Mouse (Mus musculus): ENCODE results near the gene Gm11020.
"Not testable (repeated sequence)": the region's sequence is repeated elsewhere in the genome, so short reads cannot be mapped to it uniquely, and the experiment has no call there.

Gm11020 gene

DNA sequence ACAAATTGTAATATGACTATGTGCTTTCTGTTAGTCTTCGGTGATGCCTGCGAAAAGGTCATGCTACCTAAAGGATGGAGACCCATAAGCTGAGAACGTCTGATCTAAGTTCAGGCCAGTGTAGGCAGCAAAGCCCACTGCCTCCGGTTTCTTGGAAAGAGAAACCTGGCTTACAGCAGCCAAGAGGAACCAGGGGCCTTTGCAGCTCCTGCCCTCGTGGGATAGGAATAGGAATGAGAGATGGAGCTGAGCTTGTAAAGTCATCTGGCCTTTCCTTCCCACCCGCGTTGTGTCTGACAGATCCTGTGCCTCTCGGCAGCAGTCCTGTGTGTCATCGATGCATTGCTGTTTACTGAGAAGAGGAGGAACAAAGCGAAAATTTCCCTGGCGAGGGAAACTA, at the start of gene Gm11020:
Gm11020 (plus strand) TSS at position 301 of the 400 bp plus-strand sequence.
- DNase-seq (ENCODE audit: low read depth, low spot score), result not testable (repeated sequence)

DNA sequence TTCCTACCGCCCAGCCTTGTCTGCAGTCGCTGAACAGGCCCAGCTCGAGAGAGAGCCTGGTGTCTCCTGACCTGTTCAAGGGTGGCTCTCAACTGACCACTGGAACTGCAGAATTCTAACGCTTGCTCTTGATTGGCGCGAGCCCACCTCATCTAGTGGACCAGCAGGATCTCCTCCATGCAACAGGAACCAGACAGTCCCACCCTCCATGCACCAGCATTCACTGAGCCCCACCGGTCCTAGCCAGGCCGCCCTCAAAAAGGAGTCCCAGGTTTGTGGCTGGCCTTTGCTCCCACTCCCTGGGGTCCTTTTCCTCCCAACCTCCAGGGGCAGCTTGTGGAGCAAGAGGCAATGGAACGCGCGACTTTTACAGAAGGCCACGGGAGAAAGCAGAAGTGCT, 28.3 kb upstream of the Gm11020 start, which contains the start of gene Cmtm2a:
Cmtm2a (minus strand) TSS at position 101 of the 400 bp plus-strand sequence.
- not testable (repeated sequence) for DNase-seq (ENCODE audit: low read depth, low spot score)

DNA sequence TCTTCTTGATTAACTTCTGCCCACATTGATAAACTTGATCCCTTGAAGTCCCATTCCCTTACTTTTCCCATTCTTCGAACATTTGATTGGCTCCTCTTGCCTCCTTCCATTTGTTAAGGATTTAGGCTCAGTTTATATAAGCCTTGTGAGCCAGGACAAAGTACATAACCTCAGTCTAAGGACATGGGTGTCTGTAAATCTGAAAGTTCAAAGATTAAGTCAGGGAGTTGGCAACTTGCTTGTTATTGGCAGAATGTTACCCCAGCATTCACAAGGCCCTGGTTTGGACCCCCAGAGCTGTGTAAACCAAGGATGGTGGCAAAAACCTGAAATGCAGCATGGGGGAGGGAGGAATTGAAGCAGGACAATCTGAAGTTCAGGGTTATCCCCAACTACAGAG, 27.0 kb upstream of the Gm11020 start:
- no peak for DNase-seq (ENCODE audit: low read depth, low spot score)

GRCm38 (mm10) chr8:104301577-104301976, 19.8 kb upstream of the Gm11020 start:
- DNase-seq (ENCODE audit: low read depth, low spot score), result not testable (repeated sequence)

DNA sequence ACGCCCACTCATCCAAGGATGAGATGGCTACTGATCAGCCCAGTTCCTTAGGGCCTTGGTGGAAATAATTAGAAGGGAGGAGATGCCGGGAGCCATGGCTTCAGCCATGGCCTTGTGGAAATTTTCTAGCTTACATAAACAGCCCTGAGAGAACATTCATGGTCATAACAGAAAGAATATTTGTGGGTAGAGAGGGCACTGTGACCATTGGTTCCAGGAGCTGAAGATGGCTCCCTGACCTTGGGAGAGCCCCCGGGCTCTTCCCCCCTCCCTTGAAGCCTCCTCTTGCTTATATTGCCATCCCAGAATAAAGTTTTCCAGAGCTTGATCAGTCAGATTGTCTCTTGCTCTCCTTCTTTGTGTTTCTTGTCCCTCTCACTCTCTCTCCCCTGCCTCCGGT, 18.8 kb upstream of the Gm11020 start:
- DNase-seq (ENCODE audit: low read depth, low spot score), result not testable (repeated sequence)

DNA sequence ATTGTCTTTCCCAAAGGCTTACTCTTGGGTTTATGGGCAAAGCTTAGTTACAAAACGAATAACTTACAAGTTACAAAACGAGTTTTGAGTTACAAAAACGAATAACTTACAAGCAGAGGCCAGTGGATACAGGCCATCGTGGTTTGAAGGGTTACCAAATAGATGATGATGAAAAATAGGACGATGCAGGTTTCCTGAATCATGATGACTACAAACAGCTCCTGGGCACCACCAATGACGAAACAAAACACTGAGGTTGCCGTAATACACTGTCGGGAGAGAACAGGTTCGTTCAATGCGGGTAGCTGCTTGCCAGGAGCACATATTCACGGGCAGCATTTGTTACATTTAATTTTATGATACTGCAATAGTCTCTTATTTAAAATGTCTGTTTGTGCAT, 16.4 kb upstream of the Gm11020 start:
- DNase-seq (ENCODE audit: low read depth, low spot score), result no peak

DNA sequence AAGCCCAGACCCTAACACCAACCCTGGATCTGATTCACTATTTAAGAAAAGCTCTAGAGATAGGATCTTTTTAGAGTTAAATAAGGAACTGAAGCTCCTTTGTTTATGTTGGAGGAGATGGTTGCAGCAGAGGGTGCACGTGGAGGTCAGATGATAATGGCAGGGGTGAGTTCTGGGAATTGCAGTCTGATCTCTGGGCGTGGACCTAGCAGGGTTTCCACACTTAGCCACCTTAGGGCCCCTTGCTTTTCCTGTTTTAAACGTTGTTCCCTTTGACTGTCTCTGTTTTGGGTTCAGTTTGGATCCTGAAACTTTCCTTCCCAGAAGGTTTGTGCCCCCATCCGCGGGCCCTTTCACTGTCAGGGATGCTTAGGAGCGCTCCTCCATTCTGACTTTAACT, 13.0 kb upstream of the Gm11020 start:
- DNase-seq (ENCODE audit: low read depth, low spot score), result peak; percentile 28

DNA sequence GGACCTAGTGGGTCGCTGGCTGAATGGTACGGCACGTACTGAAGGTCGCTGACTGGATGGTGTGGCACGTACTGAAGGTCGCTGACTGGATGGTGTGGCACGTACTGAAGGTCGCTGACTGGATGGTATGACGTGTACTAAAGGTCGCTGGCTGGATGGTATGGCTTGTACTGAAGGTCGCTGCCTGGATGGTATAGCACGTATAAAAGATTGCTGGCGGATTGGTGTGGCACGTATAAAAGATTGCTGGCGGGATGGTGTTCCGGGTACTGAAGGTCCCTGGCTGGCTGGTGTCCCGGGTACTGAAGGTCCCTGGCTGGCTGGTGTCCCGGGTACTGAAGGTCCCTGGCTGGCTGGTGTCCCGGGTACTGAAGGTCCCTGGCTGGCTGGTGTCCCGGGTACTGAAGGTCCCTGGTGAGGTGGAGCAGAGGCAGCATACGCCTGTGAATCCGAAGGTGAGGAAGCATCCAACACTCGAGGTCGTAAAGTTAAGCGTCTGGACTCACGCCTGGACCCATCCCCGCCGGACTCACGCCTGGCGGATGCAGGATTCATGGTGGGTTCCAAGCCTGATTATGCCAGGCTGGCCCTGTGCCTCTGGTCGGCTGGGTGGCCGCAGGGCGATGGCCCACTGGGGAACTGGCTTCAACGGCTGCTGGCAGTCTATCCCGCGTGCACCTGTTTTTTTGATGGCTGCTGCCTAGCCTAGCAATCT, 11.8 kb upstream of the Gm11020 start, which contains the start of the genes Gm45711 and Cmtm1:
Gm45711 (minus strand) TSS at position 641 of the 715 bp plus-strand sequence.
Cmtm1 (minus strand) TSS at position 705 of the 715 bp plus-strand sequence.
- DNase-seq (ENCODE audit: low read depth, low spot score), result peak; percentile 27

DNA sequence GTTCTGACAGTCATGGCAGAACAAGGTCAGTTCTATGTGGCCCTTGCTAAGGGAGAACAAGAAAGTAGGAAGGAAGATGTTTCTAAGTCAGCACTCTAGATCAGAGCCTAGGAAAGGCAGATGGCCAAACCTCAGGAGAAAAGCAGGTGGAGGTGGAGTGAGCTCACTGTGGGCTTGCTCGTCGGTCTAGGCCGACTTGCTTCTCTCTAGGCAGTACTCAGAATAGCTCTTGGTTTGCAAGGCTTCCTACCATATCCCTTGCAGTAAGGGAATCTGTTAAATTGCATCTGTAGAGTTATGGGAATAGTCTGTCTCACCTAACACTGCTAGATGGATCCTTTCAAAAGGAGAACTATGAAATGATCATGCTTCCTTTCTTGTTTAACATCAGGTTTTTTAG, 9.3 kb upstream of the Gm11020 start:
- not testable (repeated sequence) for DNase-seq (ENCODE audit: low read depth, low spot score)

DNA sequence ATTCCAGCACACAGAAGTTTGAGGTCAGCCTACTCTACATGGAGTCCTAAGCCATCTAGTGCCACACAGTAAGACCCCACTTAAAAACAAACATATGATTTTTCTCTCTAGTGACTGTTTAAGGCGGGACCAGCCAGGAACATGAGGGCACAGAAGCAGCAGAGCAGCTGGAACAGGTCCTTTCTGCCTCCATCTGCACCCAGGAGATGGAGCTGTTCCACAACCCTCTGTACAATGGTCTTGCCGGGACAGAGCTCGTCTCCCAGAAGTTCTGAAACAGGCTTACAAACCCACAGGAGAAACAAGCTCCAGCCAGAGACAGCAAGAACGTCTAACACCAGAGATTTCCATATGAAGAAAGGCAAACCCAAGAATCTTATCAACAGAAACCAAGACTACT, 8.1 kb upstream of the Gm11020 start:
- DNase-seq (ENCODE audit: low read depth, low spot score), result no peak

DNA sequence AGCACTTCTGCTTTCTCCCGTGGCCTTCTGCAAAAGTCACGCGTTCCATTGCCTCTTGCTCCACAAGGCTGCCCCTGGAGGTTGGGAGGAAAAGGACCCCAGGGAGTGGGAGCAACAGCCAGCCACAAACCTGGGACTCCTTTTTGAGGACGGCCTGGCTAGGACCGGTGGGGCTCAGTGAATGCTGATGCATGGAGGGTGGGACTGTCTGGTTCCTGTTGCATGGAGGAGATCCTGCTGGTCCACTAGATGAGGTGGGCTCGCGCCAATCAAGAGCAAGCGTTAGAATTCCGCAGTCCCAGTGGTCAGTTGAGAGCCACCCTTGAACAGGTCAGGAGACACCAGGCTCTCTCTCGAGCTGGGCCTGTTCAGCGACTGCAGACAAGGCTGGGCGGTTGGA, 563 bp downstream of the Gm11020 start, which contains the start of gene Cmtm2b:
Cmtm2b (plus strand) TSS at position 301 of the 400 bp plus-strand sequence.
- DNase-seq (ENCODE audit: low read depth, low spot score), result not testable (repeated sequence)

- no peak for DNase-seq (ENCODE audit: low read depth, low spot score)
Measured at GRCm38 (mm10) chr8:104332665-104333631, 11.6 kb downstream of the Gm11020 start.

DNA sequence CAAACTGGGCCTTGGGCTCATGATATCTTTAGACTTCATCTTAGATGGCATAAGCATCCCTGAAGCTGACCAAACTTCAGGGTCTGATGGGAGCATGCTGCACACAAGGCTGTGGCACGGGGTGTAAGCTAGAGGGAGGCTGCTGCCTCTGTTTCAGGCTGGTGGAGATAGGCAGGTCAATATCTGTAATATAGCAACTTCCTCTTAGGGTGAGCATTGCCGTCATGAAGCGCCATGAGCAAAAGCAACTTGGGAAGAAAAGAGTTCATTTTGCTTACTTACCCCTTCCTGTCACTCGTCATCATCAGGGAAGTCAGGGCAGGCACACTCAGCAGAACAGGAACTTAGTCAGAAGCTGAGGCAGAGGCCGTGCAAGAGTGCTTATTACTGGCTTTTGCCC, 12.4 kb downstream of the Gm11020 start:
- DNase-seq (ENCODE audit: low read depth, low spot score), result no peak

DNA sequence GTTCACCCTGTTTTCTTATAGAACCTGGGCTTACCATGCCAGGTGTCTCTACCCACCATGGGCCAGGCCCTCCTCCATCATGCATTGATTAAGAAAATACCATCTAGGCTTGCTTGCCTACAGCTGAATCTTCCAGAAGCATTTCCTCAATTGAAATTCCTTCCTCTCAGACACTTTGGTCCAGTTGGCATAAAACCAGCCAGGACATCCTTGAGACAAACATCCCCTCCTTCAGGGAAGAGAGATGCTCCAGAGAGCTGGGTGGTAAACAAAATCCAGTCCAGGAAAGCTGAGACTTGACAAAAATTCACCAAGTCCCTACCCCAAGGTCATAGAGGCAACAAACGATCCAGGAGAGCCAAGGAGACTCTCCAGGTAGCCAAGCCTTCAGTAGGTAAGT, 12.8 kb downstream of the Gm11020 start:
- DNase-seq (ENCODE audit: low read depth, low spot score), result no peak

GRCm38 (mm10) chr8:104336806-104337205, 15.4 kb downstream of the Gm11020 start:
- DNase-seq (ENCODE audit: low read depth, low spot score), result no peak

- no peak for DNase-seq (ENCODE audit: low read depth, low spot score)
Measured at GRCm38 (mm10) chr8:104337890-104338289, 16.5 kb downstream of the Gm11020 start.

DNA sequence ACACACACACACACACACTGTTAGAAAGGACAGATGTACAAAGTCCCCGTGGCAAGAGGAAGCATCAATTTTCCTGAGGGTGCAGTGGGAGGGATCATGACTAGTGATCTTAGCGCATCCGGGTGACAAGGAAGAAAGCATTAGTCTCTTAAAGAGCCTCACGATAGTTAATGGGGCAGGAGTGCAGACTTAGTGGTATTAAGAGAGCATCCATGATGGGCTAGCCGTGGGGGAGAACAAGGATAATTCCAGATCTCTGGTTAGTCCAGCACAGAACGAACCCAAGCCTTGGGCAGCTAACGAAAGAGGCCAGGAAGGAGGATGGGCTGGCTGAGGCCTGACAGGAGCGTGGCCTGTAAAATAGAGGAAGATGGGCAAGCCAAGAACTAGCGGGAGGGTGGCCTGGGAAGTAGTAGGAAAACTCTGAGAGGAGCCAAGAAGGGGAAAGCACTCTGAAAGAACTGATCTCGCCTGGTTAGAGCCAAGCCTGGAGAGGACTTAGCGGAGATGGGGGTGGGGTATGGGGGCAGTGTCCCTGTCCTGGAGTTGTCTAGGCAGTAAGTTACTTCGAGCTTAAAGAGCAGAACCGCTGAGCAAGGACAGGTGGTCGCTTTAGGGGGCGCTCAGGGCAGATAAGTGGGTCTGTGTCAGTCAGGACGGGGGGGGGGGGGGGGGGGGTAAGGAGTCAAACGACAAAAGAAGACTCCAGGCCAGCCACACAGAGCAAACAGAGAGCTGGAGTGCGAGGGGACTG, 18.0 kb downstream of the Gm11020 start, which contains the start of gene Cmtm3:
Cmtm3 (plus strand) TSS at position 182 of the 754 bp plus-strand sequence.
- DNase-seq (ENCODE audit: low read depth, low spot score), result peak; percentile 33

DNA sequence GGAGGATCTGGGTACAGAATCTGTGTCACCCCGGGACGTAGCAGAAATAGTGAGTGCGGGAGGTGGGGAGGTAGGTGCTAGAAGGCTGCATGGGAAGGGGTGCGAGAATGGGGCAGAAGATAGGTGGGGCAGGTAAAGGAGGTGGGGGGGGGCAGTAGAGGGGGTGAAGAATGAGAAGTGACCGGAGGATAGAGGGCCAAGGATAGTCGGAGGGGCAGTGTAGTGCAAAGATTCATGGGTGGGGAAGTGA, 18.5 kb downstream of the Gm11020 start:
- no peak for DNase-seq (ENCODE audit: low read depth, low spot score)

GRCm38 (mm10) chr8:104340233-104341105, 19.1 kb downstream of the Gm11020 start:
- peak; percentile 82 for DNase-seq (ENCODE audit: low read depth, low spot score)

GRCm38 (mm10) chr8:104341106-104341561, 19.8 kb downstream of the Gm11020 start:
- peak; percentile 85 for DNase-seq (ENCODE audit: low read depth, low spot score)
